Mouse (Mus musculus): ENCODE measurements around the gene Gm28035. TPM values are rescaled to one million over a fixed set of nuclear protein-coding genes. Genes with fewer than 3 reads are reported as not detected.

Gm28035 gene
- polyA plus RNA-seq, 1 experiment from 2014 or later = 2.1 TPM

DNA sequence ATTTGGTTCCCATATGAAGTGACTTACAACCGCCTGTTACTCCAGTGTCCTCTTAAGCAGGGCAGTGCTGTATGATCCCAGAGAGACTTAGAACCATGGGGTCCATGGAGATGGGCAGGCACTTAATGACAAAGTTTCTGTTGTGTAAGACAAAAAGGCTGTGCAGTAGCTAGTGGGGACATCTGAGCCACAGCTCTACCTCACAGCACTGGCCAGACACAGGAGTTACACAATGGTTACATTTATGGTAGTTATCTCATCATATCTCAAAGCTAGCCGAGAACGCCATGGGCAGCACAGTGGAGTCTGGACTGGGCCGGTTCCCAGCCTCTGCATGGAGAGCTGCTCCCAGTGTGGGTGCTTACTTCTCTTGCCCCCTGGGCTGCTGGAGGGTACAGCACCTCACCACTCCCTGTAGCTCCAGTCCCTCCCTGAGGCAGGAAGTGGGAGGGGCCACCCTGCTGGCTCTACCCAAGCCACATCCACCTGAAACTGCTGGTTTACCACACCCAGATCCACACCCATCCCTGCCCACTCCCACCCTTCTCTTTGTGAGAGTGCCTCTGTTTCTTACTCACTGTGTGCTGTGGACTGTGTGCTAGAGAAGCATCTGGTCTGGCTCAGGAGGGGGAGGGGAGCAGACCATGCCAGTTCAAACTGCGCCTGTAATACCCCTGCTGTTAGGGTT lies 11.2 kb downstream of the Gm28035 start:
- in situ Hi-C loops (cut with MboI; ENCODE audit: low pct_unique_long_range_greater_than_20kb) = no loop called here
- no peak for DNase-seq (ENCODE audit: low read depth, low spot score)
- TF ChIP-seq CTCF (IDR thresholded peaks at IDR 0.05) = no peak
- POLR2A ChIA-PET = no interaction called here
- no peaks in the 10 kb centered on the region for H3K27me3 ChIP-seq
- no peak for ATAC-seq
- CTCF ChIA-PET = no interaction called here

DNA sequence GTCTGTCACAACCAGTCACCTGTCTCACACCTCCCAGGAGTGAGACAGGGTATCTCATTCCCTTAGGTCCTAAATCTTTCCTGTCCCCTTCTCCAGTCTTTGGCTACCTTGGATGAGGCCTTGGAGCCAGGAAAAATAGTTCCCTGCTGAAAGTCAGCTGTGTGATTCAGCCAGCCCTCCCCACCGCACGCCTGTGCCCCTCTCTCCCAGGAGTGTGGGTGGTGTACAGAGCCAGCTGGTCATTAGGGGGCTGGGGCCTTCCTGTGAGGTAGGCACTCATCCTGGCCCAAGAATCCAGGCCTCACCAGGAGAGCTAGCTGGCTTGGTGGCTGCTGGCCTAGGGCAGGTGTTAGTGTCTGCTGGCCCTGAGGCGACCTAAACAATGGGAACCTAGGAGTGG lies 12.2 kb downstream of the Gm28035 start:
- no peaks in the 10 kb centered on the region for H3K27me3 ChIP-seq
- DNase-seq (ENCODE audit: low read depth, low spot score) (no peak), ATAC-seq (no peak)
- TF ChIP-seq CTCF (IDR thresholded peaks at IDR 0.05) = no peak
- CTCF ChIA-PET = no interaction called here
- in situ Hi-C loops (cut with MboI; ENCODE audit: low pct_unique_long_range_greater_than_20kb) = no loop called here
- POLR2A ChIA-PET = no interaction called here

- CTCF ChIA-PET = no interaction called here
- no peaks in the 10 kb centered on the region for H3K27me3 ChIP-seq
- in situ Hi-C loops (cut with MboI; ENCODE audit: low pct_unique_long_range_greater_than_20kb) = no loop called here
- POLR2A ChIA-PET = no interaction called here
- DNase-seq (ENCODE audit: low read depth, low spot score) (no peak), ATAC-seq (no peak)
- TF ChIP-seq CTCF (IDR thresholded peaks at IDR 0.05) = no peak
Measured at GRCm38 (mm10) chr2:30253809-30254208, 13.4 kb downstream of the Gm28035 start.

DNA sequence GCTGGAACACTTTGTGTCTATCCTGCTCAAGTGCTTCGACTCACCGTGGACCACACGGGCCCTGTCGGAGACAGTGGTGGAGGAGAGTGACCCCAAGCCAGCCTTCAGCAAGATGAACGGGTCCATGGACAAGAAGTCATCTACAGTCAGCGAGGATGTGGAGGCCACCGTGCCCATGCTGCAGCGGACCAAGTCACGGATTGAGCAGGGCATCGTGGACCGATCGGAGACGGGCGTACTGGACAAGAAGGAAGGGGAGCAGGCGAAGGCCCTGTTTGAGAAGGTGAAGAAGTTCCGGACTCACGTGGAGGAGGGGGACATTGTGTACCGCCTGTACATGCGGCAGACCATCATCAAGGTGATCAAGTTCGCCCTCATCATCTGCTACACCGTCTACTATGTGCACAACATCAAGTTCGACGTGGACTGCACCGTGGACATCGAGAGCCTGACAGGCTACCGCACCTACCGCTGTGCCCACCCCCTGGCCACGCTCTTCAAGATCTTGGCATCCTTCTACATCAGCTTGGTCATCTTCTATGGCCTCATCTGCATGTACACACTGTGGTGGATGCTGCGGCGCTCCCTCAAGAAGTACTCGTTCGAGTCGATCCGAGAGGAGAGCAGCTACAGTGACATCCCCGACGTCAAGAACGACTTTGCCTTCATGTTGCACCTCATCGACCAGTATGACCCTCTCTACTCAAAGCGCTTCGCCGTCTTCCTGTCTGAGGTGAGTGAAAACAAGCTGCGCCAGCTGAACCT lies 15.4 kb downstream of the Gm28035 start:
- H3K27me3 ChIP-seq = no peaks in the 10 kb centered on the region
- ChIA-PET POLR2A (interaction anchor here (0.6 to 1.9 kb wide), 3 partner anchors 11 to 101 kb away, joined by 3 to 7 read pairs (median 3); partner anchors contain the start of gene Phyhd1), CTCF (interaction anchor here (0.9 kb wide), 1 partner anchor 14 kb away, joined by 4 read pairs; no protein-coding TSS in a partner anchor)
- TF ChIP-seq CTCF (IDR thresholded peaks at IDR 0.05) = no peak
- DNase-seq (ENCODE audit: low read depth, low spot score) = no peak
- in situ Hi-C loops (cut with MboI; ENCODE audit: low pct_unique_long_range_greater_than_20kb) = no loop called here
- no peak for ATAC-seq

DNA sequence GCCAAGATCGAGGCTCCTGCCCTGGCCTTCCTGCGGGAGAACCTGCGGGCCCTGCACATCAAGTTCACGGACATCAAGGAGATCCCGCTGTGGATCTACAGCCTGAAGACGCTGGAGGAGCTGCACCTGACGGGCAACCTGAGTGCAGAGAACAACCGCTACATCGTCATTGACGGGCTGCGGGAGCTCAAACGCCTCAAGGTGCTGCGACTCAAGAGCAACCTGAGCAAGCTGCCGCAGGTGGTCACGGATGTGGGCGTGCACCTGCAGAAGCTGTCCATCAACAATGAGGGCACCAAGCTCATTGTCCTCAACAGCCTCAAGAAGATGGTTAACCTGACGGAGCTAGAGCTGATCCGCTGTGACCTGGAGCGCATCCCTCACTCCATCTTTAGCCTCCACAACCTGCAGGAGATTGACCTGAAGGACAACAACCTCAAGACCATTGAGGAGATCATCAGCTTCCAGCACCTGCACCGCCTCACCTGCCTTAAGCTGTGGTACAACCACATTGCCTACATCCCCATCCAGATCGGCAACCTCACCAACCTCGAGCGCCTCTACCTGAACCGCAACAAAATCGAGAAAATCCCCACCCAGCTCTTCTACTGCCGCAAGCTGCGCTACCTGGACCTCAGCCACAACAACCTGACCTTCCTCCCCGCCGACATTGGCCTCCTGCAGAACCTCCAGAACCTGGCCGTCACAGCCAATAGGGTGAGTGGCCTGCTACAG lies 16.4 kb downstream of the Gm28035 start:
- no peak for ATAC-seq
- no peak for TF ChIP-seq CTCF (IDR thresholded peaks at IDR 0.05)
- CTCF ChIA-PET = interaction anchor here (0.8 to 0.9 kb wide), 2 partner anchors 15 to 17 kb away, joined by 3 to 4 read pairs; partner anchors contain the start of gene Gm28035
- DNase-seq (ENCODE audit: low read depth, low spot score) = no peak
- in situ Hi-C loops (cut with MboI; ENCODE audit: low pct_unique_long_range_greater_than_20kb) = no loop called here
- no peaks in the 10 kb centered on the region for H3K27me3 ChIP-seq
- POLR2A ChIA-PET = interaction anchor here (0.6 to 1.9 kb wide), 3 partner anchors 10 to 100 kb away, joined by 3 to 7 read pairs (median 3); partner anchors contain the start of gene Phyhd1

GRCm38 (mm10) chr2:30257699-30258460 lies 17.5 kb downstream of the Gm28035 start:
- ATAC-seq (no peak), DNase-seq (ENCODE audit: low read depth, low spot score) (no peak)
- TF ChIP-seq CTCF (IDR thresholded peaks at IDR 0.05) = no peak
- no peaks in the 10 kb centered on the region for H3K27me3 ChIP-seq
- in situ Hi-C loops (cut with MboI; ENCODE audit: low pct_unique_long_range_greater_than_20kb) = no loop called here
- CTCF ChIA-PET = no interaction called here
- POLR2A ChIA-PET = interaction anchor here (1.9 kb wide), 1 partner anchor 9 kb away, joined by 7 read pairs; the partner anchor contains the start of gene Phyhd1

DNA sequence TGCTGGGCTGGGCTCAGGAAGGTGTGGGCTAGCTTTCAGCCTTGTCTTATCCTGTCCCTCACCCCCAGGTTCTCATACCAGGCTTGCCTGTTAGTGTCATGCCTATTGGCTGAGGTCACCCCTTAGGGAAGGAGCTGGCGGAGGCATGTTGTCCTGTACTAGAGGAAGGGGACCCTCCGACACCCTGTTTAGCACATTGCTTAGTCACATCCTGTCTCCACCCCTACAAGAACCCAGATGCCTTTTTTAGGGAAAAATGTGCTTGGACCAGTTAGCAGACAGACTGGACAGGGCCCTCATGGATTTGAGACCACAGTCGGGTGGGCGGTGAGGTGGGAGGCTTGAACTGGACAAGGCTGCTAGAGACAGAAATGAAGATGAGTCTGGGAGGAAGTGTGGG lies 18.2 kb downstream of the Gm28035 start:
- DNase-seq (ENCODE audit: low read depth, low spot score) = no peak
- in situ Hi-C loops (cut with MboI; ENCODE audit: low pct_unique_long_range_greater_than_20kb) = no loop called here

GRCm38 (mm10) chr2:30259131-30260064 lies 19.0 kb downstream of the Gm28035 start:
- ChIA-PET CTCF (no interaction called here), POLR2A (no interaction called here)
- in situ Hi-C loops (cut with MboI; ENCODE audit: low pct_unique_long_range_greater_than_20kb) = loop anchor here (10.0 kb wide), 1 partner anchor 85 kb away; the partner anchor contains the start of genes Endog and Spout1
- ATAC-seq (no peak), DNase-seq (ENCODE audit: low read depth, low spot score) (no peak)
- H3K27me3 ChIP-seq = no peaks in the 10 kb centered on the region
- no peak for TF ChIP-seq CTCF (IDR thresholded peaks at IDR 0.05)

More for the DNA sequence above, 18.2 kb downstream of the Gm28035 start:
- no peaks in the 10 kb centered on the region for H3K27me3 ChIP-seq
- no peak for ATAC-seq
- no peak for TF ChIP-seq CTCF (IDR thresholded peaks at IDR 0.05)
- CTCF ChIA-PET = no interaction called here
- POLR2A ChIA-PET = no interaction called here
